Mouse (Mus musculus): ENCODE measurements around the gene Plekhm3.
"Not testable (repeated sequence)": the region's sequence is repeated elsewhere in the genome, so short reads cannot be mapped to it uniquely, and the experiment has no call there.

Gene Plekhm3

DNA sequence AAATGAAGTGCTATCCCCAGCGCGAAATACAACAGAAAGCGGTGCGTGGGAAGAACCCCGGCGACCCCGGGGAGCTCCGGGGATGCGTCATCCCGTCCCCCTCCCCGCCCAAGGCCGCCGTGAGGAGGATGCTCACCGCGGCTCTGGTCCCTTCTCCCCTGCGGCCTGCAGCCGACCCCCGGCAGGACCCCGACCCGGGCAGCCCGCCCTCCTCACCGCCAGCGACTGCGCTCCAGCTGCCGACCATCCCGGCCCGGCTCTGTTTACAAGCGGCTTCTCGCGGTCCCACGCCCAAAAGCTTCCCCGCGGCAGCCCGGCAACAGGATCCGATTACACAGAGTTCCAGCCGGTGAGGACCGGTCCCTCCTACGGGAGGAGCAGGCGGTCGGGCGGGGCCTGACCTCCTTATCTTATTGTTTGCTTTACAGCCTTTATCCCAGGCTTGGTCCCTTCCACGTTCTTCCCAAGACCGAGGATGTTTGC is at the start of gene Plekhm3:
Gene Plekhm3, minus strand, starts transcription at position 346 of the 483 bp plus-strand sequence.
- peak; percentile 92 for DNase-seq

DNA sequence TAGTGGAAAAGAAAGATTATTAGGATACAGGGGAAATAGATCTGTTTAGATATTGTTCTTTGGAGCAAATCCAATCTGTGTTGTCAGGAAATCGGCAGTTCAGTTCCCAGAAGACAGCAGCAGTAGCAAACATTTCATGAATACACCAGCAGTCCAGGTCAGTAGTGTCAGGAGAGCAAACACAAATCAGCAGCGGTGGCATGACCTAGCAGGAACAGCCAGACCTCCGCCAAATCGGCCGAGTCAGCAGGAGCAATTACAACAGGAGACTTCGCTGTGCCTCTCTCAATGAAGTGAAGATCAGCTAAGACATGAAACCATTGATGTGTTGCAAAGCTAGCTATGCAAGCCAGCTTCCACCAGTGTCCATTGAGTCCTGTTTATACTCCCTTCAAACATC is 49.0 kb upstream of the Plekhm3 start:
- DNase-seq: no peak

DNA sequence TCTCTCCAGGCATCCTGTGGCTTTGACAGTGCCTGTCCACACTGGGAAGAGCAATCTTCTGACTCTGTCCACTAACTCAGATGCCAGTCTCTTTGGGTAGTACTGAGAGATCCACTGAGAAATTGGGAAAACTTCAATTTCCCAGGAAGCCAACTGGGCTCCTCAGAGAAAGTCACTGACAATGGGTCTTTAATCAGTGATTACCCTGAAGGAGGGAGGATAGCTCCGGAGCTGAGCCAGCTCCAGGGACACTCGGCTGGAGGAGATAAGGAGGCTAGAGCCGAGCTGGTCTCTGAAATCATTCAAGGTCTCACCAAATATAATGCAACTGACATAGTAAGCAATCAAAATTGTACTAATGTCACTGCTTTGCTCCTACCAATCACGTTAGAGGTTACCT is 47.9 kb upstream of the Plekhm3 start:
- DNase-seq: no peak

DNA sequence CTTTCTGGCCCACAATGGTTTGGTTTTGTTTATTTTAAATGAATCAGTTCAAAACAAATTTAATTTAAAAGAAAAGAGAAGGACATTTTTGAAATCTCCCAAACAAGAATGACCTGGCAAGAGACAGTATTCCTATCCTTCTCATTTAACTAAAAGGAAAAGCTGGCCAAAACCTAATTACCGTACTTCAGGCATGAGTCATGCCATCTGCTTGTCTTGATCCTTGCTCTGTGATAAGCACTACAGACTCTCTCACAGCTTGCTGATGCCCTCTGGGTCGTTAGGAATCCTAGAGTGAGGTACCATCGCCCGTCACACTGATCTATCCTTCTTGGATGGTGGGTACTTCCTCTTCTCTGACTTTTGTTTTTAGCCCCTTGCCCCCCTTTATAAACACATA is 36.6 kb upstream of the Plekhm3 start:
- DNase-seq: no peak

DNA sequence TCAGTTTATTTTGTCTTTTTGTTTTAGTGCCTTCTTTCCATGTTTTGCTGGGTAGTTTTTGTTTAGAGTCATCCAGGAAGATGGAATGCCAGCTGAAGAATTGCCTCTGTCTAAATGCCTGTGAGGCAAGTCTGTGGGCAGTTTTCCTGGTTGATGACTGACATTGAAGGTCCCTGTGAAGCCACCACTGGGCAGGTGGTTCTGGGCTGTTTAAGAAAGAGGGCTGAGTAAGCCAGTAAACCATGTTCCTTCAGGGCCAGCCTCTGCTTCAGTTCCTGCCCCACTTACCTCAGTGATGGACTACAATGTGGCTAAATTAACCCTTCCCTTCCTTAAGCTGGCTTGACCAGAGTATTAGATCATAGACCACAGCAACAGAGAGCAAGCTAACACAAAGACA is 31.6 kb upstream of the Plekhm3 start:
- no peak for DNase-seq

DNA sequence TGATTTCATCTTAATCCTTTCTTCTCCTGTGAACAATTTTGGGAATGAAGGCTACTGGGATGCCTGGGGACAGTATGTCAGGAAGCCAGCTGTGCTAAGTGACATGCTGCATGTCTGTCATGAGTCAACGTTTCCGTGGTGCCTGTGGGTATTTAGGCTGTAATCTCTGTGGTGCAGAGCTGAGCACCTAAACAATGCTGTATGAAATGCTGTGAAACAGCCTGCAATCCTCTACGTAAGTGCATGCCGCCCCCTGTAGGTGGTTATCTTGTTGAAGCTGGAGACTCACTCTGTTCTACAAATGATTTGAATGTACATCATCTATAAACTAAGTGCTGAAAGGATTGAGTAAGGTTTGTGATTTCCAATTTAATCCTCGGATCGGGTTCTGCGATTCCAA is 29.5 kb upstream of the Plekhm3 start:
- peak; percentile 81 for DNase-seq

DNA sequence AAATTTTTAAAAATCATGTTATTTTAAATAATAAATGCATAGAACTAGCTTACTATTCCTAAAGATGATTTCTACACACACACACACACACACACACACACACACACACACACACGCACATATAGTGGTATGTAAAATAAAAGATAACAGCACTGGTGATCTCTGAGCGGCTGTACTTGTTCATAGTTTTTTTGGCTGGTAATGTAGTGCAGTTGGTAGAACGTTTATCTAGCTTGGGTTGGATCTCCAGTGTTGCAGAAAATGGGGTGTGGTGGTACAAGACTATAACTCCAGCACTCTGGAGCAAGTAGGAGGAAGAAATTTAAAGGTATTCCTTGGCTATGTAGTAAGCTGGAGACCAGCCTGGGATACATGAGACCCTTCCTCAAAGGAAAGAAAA is 26.6 kb upstream of the Plekhm3 start:
- DNase-seq: no peak

DNA sequence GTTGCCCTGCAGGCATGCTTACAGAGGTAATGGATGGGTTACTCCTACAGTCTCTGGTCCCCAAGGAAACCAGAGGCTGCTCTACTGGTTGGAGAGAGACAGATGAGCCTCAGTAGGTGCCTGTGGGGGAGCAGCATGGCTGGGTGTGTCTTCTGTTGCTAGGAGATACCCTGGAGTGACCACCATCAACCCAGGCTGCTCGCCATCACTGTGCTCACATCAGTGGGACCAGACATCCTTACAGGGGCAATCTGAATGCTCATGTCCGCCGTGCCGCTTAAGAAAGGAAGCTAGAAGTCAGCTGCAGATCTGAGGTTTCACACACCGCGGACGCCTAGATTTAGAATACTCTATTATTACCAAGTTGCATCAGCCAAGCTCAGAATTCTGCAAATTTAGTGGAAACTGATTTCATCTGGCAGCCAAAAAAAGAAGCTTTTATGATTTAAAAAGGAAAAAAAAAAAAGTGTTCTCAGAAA is 21.7 kb upstream of the Plekhm3 start:
- DNase-seq: peak; percentile 37

DNA sequence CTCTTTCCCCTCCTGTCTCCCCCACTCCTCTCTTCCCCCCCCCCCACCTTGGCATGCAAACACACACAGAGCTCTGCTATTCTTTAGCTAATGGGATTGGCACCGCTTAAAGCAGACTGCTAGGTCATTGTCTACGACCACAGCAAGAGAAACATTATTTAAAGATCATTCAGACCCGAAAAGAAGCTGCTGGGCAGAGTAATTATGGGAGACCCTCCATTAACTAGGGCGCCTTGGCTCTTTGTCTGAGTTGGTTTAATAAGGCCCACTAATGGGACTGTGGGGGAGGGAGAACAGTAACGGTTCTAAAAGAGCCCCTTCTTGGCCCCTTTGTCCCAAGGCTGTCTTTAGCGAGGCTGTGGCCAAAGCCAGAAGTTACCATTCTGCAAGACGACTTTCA is 18.7 kb upstream of the Plekhm3 start:
- DNase-seq: peak; percentile 49

DNA sequence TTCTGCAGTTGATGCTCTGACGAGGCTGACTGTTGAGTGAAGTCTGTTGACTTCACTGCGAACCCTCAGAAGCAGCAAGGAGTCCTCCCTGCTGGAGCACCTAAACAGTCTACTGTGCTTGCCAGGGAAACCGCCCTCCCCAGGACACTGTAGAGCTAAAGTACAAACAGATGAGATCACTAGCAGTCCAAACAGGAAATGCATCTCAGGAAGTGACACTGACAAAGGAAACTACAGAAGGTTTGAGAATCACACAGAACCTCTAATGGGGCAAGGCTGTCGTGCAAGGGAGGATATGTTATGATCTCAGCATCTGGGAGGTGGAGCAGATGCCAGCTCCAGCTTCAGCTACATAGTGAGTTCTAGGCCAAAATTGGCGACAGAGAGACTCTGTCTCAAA is 14.1 kb upstream of the Plekhm3 start:
- DNase-seq: no peak

DNA sequence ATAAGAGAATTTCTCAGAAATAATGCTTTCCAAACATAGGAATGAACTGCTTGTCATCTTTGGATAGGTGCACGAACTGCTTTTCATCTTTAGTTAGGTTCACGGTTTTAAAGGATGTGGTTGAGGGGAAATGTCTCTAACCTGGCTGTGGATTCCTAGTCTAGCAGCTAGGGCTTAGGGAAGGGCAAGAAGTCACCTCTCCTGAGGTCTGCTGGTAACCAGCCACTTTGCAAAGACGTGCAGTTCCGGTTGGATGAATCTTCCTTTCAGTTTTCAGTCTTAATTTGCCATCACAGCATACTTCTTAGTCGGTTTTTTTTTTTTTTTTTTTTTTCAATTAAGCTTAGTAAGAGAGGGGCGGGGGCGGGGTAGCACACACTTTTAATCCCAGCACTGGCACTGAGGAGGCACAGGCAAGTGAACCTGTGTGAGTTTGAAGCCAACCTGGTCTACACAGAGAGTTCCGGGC is 431 bp upstream of the Plekhm3 start:
- DNase-seq: peak; percentile 21

DNA sequence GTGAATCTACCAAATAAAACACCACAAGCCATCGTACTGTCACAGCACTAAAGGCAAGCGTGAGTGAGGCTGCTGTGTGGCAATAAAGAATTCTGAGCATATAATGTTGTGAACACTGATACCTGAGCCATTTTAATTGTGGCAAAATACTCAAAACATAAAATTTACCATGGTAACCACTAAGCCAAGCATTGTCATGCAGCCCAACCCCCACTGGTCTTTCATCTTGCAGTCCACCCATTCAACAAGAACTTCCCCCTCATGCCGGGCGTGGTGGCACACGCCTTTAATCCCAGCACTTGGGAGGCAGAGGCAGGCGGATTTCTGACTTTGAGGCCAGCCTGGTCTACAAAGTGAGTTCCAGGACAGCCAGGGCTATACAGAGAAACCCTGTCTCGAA is 1.8 kb downstream of the Plekhm3 start:
- DNase-seq: not testable (repeated sequence)

DNA sequence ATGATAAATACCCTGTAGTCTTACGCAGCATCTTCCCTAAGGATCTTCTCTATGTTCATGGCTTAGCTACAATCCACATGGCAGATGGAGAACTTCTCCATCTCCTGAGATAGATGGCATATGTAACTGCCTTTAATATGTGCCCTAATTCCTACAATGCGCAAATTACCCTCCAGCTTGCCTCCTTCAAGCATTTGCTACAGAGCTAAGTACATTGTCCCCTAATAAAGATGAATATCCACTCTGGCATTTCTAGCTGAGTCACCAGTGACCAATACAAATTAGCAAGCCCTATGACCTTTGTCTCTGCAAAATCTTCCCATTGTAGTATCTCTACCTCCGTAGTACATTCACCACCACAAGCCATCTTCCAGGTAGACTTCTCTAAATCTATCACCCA is 6.4 kb downstream of the Plekhm3 start:
- DNase-seq: no peak

DNA sequence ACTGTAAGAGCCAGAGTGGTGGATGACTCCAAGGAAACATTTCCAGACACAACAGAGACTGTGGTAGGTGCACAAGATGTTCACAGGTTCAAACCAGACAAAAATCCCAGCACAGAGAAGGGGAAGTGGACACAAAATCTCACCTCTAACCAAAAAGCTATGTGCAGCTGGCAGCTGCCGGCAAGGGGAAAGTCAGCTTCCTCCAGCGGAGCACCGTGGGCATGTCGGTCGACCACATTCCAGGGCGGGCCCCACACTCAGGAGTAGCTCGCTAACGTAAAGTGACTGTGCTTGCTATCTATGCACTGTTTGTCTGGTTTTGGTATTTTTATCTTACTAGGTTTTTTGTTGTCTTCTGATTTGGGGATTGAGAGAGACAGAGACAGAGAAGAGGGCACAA is 7.2 kb downstream of the Plekhm3 start:
- no peak for DNase-seq

DNA sequence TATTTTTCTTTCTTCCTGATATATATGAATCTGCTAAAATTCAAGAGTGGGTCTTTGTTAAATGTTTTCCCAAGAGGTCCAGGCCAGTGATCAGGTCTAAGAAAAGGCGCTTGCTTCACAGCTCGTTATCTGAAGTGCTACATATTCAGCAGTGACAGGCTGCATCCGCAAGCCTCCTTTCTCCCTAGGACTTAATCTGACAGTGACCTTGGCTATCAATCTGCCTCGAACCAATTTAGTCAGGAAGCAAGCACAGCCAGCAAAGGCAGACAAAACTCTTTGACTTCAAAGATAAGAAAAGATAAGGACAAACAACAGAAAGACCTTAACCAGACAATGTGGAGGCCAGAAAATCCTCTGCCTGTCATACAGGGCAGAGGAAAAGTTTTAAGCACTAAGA is 10.5 kb downstream of the Plekhm3 start:
- DNase-seq: no peak

DNA sequence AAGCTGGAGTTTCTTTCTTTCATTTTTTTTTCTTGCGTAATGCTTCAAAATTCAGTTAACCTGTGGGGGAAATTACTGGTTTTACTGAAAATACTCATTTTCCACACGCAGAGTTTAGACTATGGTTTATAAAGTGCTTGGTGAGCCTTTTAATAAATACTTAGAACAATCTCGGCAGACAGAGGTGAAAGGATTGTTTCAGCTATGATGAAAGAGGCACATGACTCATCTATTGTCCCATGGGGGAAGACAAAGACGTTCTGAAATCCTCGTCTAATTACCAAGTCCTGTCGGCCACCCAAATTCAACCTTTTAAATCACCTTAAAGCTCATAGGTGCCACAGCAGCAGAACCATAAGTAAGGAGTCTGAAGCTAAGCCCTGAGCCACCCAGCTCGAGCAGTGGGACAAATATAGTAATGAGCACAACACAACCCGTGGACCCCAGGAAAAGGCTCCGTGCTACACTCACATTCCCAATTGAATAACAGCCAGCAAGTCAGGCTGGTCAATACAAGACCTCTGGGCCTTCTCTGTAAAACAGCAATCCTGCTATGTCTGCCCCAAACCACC is 11.3 kb downstream of the Plekhm3 start:
- DNase-seq: no peak

DNA sequence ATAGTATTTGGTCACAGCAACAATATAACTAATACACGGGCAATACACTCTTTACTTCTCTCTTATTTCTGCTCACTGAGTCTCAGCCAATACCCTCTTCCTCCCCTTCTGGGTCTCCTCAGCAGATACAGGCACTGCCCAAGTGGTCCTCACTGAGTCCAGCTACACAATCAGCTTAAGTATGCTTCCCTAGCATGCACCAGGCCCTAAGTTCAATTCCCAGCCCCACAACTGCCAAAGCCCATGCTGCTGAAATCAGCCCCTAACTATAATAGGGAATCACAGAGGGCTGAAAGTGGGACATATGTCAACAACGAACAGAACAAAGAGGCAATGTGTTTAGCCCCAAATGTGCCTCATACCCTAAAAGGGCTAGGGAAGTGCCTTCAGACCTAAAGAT is 11.9 kb downstream of the Plekhm3 start:
- DNase-seq: no peak

DNA sequence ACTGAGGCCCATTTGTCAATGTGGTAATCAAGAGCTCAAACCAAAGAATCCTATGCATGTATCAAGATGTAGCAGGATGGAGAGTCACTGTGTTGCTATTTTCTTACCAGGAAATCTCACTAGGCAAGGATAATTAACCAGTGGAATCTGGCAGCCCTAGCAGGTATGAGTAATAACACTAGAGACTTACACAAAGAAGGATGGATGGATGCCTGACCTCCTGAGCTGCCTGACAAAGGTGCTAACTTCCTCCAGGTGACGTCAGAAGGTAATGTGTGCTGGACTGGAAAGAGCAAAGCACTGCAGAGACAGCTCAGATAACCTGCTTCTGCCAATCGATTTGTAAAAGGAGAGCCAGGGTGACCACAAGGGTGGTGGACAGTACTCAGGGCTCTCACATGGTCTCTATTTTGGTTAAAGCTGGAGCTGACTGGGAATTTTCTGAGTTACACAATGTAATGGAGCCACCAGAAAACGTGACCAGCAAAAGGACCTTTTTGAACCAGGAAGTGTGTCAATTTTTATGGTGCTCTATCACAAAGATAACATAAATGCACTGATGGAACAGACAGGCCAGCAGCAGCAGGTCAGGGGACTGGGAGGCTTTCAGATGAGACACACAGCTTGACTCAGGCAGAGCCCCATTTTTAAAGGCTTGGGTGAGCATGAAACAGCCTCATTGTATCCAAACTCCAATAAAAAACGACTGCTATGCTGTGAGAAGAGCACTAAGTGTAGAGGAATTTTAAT is 14.4 kb downstream of the Plekhm3 start:
- DNase-seq: no peak

DNA sequence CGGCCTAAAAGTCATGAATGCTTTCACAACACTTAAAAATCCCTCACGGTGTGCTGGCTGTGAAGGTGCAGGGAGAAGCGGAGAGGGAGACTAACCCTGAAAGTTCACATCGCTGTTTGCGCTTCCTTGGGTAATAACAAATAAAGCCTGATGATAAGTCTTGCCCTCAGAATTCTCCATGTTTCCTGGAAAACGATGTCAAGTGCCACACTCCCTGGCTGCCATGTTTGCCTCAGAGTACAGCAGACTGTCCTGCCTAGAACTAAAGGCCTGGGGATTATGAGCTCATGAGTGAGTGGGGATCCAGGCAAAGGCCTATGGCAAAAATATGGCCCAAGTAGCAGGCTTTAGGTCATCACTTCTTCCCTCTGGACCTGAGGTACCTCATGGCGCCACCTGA is 17.7 kb downstream of the Plekhm3 start:
- DNase-seq: no peak

DNA sequence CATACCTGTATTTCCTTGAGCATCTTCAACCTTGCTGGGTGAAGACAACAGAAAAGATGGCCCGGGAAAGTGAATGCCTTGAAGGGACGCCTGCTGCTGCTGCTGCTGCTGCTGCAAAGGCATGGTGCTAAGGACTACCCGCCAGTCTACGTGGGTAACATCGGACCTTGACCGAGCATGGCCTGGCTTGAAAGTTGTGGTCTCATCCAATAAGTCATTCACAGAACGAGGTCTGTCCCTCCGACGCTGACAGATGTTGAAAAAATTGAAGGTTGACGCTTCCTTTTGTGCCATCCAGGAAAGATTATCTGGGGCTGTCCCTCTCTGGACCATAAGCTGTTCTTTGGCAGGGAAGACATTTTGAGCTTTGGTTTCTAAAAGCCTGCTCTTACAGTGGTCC is 18.9 kb downstream of the Plekhm3 start:
- DNase-seq: no peak

DNA sequence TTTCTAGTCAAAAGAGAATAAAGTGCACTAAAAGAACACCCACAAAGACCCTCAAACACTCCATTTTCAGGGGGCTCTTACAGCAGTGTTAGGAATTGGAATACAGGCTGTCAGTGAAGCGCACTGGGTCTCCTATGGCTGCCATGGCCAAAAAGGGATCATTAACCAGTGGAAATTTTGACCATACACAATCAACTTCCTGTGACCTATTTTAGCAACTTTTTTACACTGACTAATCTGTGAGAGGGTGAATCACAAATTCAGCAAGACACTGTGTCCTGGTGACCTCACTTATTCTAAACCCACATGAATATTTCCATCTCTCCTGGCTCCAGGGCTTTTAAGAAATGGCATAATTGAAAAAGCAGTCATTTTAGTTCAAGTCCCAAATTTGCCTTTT is 23.7 kb downstream of the Plekhm3 start:
- no peak for DNase-seq

DNA sequence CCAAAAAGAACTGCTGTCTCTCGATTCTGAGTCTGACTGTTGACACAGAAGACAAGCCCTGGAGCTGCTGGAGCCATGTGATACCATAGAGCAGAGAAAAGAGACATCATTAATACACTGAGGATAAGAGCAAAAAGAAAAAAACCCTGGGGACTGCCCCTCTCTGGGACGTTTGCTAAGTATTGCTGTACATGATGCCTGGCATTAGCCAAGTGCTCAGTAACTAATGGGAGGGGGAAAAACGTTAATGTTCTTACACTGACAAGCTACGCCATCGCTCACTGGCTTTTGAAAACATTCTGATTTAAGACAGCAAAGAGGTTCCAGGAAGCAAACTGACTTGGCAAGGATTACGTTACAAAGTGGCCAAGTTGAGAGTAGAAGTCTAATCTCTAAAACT is 26.5 kb downstream of the Plekhm3 start:
- no peak for DNase-seq

DNA sequence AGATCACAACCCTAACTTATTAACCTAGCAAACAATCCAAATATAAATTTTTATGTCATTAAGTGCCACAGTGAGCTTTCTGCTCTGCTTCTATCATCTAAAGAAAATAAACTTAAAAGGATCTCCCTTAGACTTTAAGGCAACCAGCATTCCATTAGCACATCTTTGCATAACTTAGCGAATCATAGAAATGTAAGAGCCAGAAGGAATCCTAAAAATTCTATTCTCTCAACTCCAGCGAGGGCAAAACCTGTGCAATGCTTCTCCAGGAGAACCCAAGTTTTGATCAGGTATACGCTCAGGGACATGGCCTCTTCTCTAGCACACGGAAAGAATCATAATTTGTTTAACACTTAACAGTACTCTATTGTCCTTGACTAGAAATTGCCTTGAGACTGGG is 27.0 kb downstream of the Plekhm3 start:
- DNase-seq: no peak

DNA sequence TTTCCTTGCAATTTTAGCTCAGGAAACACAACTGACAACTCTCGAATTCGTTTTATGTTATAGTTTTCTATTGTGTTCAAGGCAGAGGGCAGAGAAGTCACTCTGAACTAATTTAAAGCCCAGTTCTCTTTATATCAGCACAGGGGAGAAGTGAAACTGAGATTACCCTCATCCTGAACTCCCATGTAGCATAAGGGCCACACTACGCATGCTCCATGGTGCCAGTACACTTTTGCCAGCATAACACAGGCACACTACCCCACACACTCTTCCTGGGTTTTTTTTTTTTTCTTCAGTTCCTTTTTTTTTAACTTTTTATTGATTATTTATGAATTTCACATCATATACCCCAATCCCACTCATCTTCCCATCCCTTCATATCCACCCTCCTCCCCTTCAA is 28.1 kb downstream of the Plekhm3 start:
- no peak for DNase-seq

All from embryo, embryonic 11 days (tissue).